Mouse (Mus musculus) heart, postnatal 0 days (tissue): ENCODE data around the gene 2010300C02Rik.

Experiments used
- CTCF ChIP-seq: IDR thresholded peaks from 2 replicates; pipeline ENCODE4 v1.5.1; 2016; ENCODE audit warnings: antibody characterized with exemption, control low read depth, low read depth
- EP300 ChIP-seq: IDR thresholded peaks from 2 replicates; pipeline ENCODE4 v1.6.1; 2016; ENCODE audit warnings: antibody characterized with exemption, low read depth

- no peak for TF ChIP-seq CTCF
- no peak for TF ChIP-seq EP300
Observed at GRCm38 (mm10) chr1:37675444-37675843, 44.4 kb downstream of the 2010300C02Rik start.
